Mouse (Mus musculus): Measurements from ENCODE around the gene Entpd1. TPM values are rescaled to one million over a fixed set of nuclear protein-coding genes. Genes with fewer than 3 reads are reported as not detected.

The Entpd1 gene
- polyA plus RNA-seq, 1 experiment, result 12.0 TPM

GRCm38 (mm10) chr19:40698103-40698853 lies 86.1 kb downstream of the Entpd1 start:
- DNase-seq, result no peak
- Histone ChIP-seq H3K4me1 (ENCODE audit: control insufficient read depth, insufficient read depth, low read length) (no peaks in the 10 kb centered on the region), H3K27me3 (ENCODE audit: control insufficient read depth, insufficient read depth, low read length) (no peaks in the 10 kb centered on the region), H3K27ac (ENCODE audit: insufficient read depth, low read length) (no peak overlapping the region), H3K4me3 (replicated peaks; ENCODE audit: insufficient read depth, low read depth, low read length) (no peak overlapping the region)
- no peak for TF ChIP-seq CTCF (IDR thresholded peaks at IDR 0.05; ENCODE audit: borderline replicate concordance, insufficient read depth, low read depth, low read length)
- TF ChIP-seq POLR2A (IDR thresholded peaks at IDR 0.05; ENCODE audit: borderline replicate concordance, insufficient read depth, low read length), result no peak
- 61% methylated on average over 13 of the region's 13 CpGs for WGBS

GRCm38 (mm10) chr19:40699816-40700215 lies 87.7 kb downstream of the Entpd1 start:
- Histone ChIP-seq H3K27ac (ENCODE audit: insufficient read depth, low read length) (no peak overlapping the region), H3K27me3 (ENCODE audit: control insufficient read depth, insufficient read depth, low read length) (no peaks in the 10 kb centered on the region), H3K4me3 (replicated peaks; ENCODE audit: insufficient read depth, low read depth, low read length) (no peak overlapping the region), H3K4me1 (ENCODE audit: control insufficient read depth, insufficient read depth, low read length) (no peaks in the 10 kb centered on the region)
- 38% methylated on average over 5 of the region's 5 CpGs for WGBS
- DNase-seq, result no peak
- TF ChIP-seq CTCF (IDR thresholded peaks at IDR 0.05; ENCODE audit: borderline replicate concordance, insufficient read depth, low read depth, low read length) (no peak), POLR2A (IDR thresholded peaks at IDR 0.05; ENCODE audit: borderline replicate concordance, insufficient read depth, low read length) (no peak)

- no peak for TF ChIP-seq CTCF (IDR thresholded peaks at IDR 0.05; ENCODE audit: borderline replicate concordance, insufficient read depth, low read depth, low read length)
- no peak for TF ChIP-seq POLR2A (IDR thresholded peaks at IDR 0.05; ENCODE audit: borderline replicate concordance, insufficient read depth, low read length)
- WGBS, result 45% methylated on average over 4 of the region's 4 CpGs
- no peaks in the 10 kb centered on the region for H3K4me1 ChIP-seq (ENCODE audit: control insufficient read depth, insufficient read depth, low read length)
- DNase-seq, result no peak
- H3K27me3 ChIP-seq (ENCODE audit: control insufficient read depth, insufficient read depth, low read length), result no peaks in the 10 kb centered on the region
- no peak overlapping the region for H3K4me3 ChIP-seq (replicated peaks; ENCODE audit: insufficient read depth, low read depth, low read length)
- H3K27ac ChIP-seq (ENCODE audit: insufficient read depth, low read length), result no peak overlapping the region
Observed at GRCm38 (mm10) chr19:40702406-40702805, 90.2 kb downstream of the Entpd1 start.

- 68% methylated on average over 16 of the region's 16 CpGs for WGBS
- no peak overlapping the region for H3K27ac ChIP-seq (ENCODE audit: insufficient read depth, low read length)
Observed at GRCm38 (mm10) chr19:40712889-40713628, 100.9 kb downstream of the Entpd1 start.

GRCm38 (mm10) chr19:40714700-40715099 lies 102.5 kb downstream of the Entpd1 start:
- Histone ChIP-seq H3K4me1 (ENCODE audit: control insufficient read depth, insufficient read depth, low read length) (no peaks in the 10 kb centered on the region), H3K4me3 (replicated peaks; ENCODE audit: insufficient read depth, low read depth, low read length) (no peak overlapping the region), H3K27me3 (ENCODE audit: control insufficient read depth, insufficient read depth, low read length) (no peaks in the 10 kb centered on the region), H3K27ac (ENCODE audit: insufficient read depth, low read length) (no peak overlapping the region)
- DNase-seq, result no peak
- 90% methylated on average over 5 of the region's 5 CpGs for WGBS
- TF ChIP-seq POLR2A (IDR thresholded peaks at IDR 0.05; ENCODE audit: borderline replicate concordance, insufficient read depth, low read length), result no peak
- no peak for TF ChIP-seq CTCF (IDR thresholded peaks at IDR 0.05; ENCODE audit: borderline replicate concordance, insufficient read depth, low read depth, low read length)

More at GRCm38 (mm10) chr19:40712889-40713628, 100.9 kb downstream of the Entpd1 start:
- no peak for TF ChIP-seq POLR2A (IDR thresholded peaks at IDR 0.05; ENCODE audit: borderline replicate concordance, insufficient read depth, low read length)
- TF ChIP-seq CTCF (IDR thresholded peaks at IDR 0.05; ENCODE audit: borderline replicate concordance, insufficient read depth, low read depth, low read length), result no peak
- no peaks in the 10 kb centered on the region for H3K27me3 ChIP-seq (ENCODE audit: control insufficient read depth, insufficient read depth, low read length)
- H3K4me1 ChIP-seq (ENCODE audit: control insufficient read depth, insufficient read depth, low read length), result no peaks in the 10 kb centered on the region
- DNase-seq, result no peak
- no peak overlapping the region for H3K4me3 ChIP-seq (replicated peaks; ENCODE audit: insufficient read depth, low read depth, low read length)

- no peaks in the 10 kb centered on the region for H3K4me1 ChIP-seq (ENCODE audit: control insufficient read depth, insufficient read depth, low read length)
- TF ChIP-seq POLR2A (IDR thresholded peaks at IDR 0.05; ENCODE audit: borderline replicate concordance, insufficient read depth, low read length) (no peak), CTCF (IDR thresholded peaks at IDR 0.05; ENCODE audit: borderline replicate concordance, insufficient read depth, low read depth, low read length) (no peak)
- no peak overlapping the region for H3K27ac ChIP-seq (ENCODE audit: insufficient read depth, low read length)
- WGBS, result 84% methylated on average over 6 of the region's 6 CpGs
- no peak overlapping the region for H3K4me3 ChIP-seq (replicated peaks; ENCODE audit: insufficient read depth, low read depth, low read length)
- no peak for DNase-seq
- no peaks in the 10 kb centered on the region for H3K27me3 ChIP-seq (ENCODE audit: control insufficient read depth, insufficient read depth, low read length)
Observed at GRCm38 (mm10) chr19:40716981-40717380, 104.8 kb downstream of the Entpd1 start.

GRCm38 (mm10) chr19:40719439-40720105 lies 107.4 kb downstream of the Entpd1 start:
- 68% methylated on average over 11 of the region's 11 CpGs for WGBS
- Histone ChIP-seq H3K4me3 (replicated peaks; ENCODE audit: insufficient read depth, low read depth, low read length) (no peak overlapping the region), H3K4me1 (ENCODE audit: control insufficient read depth, insufficient read depth, low read length) (no peaks in the 10 kb centered on the region), H3K27ac (ENCODE audit: insufficient read depth, low read length) (no peak overlapping the region), H3K27me3 (ENCODE audit: control insufficient read depth, insufficient read depth, low read length) (no peaks in the 10 kb centered on the region; the same call in 1 of the 2 replicates)
- TF ChIP-seq CTCF (IDR thresholded peaks at IDR 0.05; ENCODE audit: borderline replicate concordance, insufficient read depth, low read depth, low read length) (no peak), POLR2A (IDR thresholded peaks at IDR 0.05; ENCODE audit: borderline replicate concordance, insufficient read depth, low read length) (no peak)
- DNase-seq, result no peak
